Mouse (Mus musculus) midbrain, postnatal 0 days (tissue): ENCODE measurements around the gene Rs1. TPM values are rescaled to one million over a fixed set of nuclear protein-coding genes. Genes with fewer than 3 reads are reported as not detected.

Experiments used
- ATAC-seq: fragments of 200-750 bp; cut with Nextera tagmentation; 2 replicates; pipeline ENCODE4 v1.8.0; 2017; ENCODE audit warnings: moderate number of reproducible peaks, mild to moderate bottlenecking, moderate TSS enrichment, moderate library complexity; ENCODE audit not compliant: low FRiP score
- DNase-seq: peaks from one replicate; pipeline ENCODE4 v3.0.0-alpha.2; 2015; ENCODE audit warnings: low spot score
- H3K27ac ChIP-seq: fragments of 300-500 bp; sonication (generic); 2 replicates; pipeline ENCODE4 v1.5.1; 2014; ENCODE audit warnings: low read depth, mild to moderate bottlenecking, low read length, mixed read lengths
- H3K27me3 ChIP-seq: fragments of 300-500 bp; sonication (generic); 2 replicates; pipeline ENCODE4 v1.6.1; 2014; ENCODE audit warnings: low read length, control low read depth, mixed read lengths; ENCODE audit not compliant: insufficient read depth
- H3K36me3 ChIP-seq: fragments of 300-500 bp; sonication (generic); 2 replicates; pipeline ENCODE4 v1.6.1; 2014; ENCODE audit warnings: low read length, control low read depth, mixed read lengths; ENCODE audit not compliant: insufficient read depth
- H3K4me1 ChIP-seq: fragments of 300-500 bp; sonication (generic); 2 replicates; pipeline ENCODE4 v1.6.1; 2014; ENCODE audit warnings: mild to moderate bottlenecking, control low read depth, antibody characterized with exemption, low read length, mixed read lengths; ENCODE audit not compliant: insufficient read depth
- H3K4me2 ChIP-seq: fragments of 300-500 bp; sonication (generic); 2 replicates; pipeline ENCODE4 v1.6.1; 2014; ENCODE audit warnings: low read depth, mild to moderate bottlenecking, low read length, mixed read lengths; ENCODE audit not compliant: poor library complexity, severe bottlenecking
- H3K4me3 ChIP-seq: fragments of 300-500 bp; sonication (generic); 2 replicates; pipeline ENCODE4 v1.5.1; 2014; ENCODE audit warnings: low read depth, mild to moderate bottlenecking, low read length, moderate library complexity
- H3K9ac ChIP-seq: fragments of 300-500 bp; sonication (generic); replicated peaks from 2 replicates; pipeline ENCODE4 v1.6.1; 2014; ENCODE audit warnings: mild to moderate bottlenecking, low read length, moderate library complexity, mixed read lengths; ENCODE audit not compliant: poor library complexity, severe bottlenecking
- H3K9me3 ChIP-seq: fragments of 300-500 bp; sonication (generic); 2 replicates; pipeline ENCODE4 v1.6.1; 2016; ENCODE audit warnings: low read length, control low read depth
- CTCF ChIP-seq: IDR thresholded peaks from 2 replicates; pipeline ENCODE4 v1.5.1; 2016; ENCODE audit warnings: antibody characterized with exemption, mild to moderate bottlenecking
- whole genome bisulfite sequencing: fragments of 180-500 bp; shearing (Covaris S2); extraction: QIAGEN DNeasy Blood & Tissue Kit; methylation state at CpG from one replicate; pipeline ENCODE4 v1.1.7; 2014; 5-methylcytosine and 5-hydroxymethylcytosine counted together
- polyA plus RNA-seq: library from polyadenylated mRNA; unstranded; fragments of >200 nt; fragmentation: Nextera tagmentation; extraction: Ambion mirVana; gene quantifications from 2 replicates; pipeline ENCODE4 v1.2.1, GENCODE M21; 2015
- total RNA-seq: library from RNA; depleted of rRNA; stranded (reverse); fragments of >200 nt; gene quantifications from 2 replicates; pipeline ENCODE4 v1.2.3, GENCODE M21; 2014; rRNA removed

Gene Rs1
- total RNA-seq (not detected in 2 replicates), polyA plus RNA-seq (0.02 TPM in 1 of 2 replicates, not detected in the other)

DNA sequence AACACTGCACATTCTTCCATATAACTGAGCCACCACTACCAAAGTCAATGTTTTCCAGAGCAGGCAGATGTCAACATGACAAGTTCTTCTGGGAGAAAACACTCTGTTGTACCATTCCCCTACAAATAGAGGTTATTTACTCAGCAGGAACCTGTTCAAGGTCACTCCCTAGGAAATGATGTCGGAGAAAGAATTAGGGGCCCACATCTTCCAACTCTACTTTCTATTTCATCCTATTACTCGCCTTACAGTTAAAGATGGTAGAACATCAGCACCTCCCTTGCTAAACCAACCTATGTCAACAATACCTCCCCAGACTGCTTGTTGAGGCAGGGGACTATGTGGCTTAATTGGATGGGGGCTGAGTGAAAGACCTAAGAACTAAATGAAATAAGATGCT, at the start of gene Rs1:
Gene Rs1 (plus strand): TSS at position 301 of the 400 bp plus-strand sequence.
- Histone ChIP-seq H3K4me2 (peak within 1 kb of the TSS; percentile 39), H3K27me3 (no peaks in the 10 kb centered on the region; the same call in 1 of the 2 replicates)

DNA sequence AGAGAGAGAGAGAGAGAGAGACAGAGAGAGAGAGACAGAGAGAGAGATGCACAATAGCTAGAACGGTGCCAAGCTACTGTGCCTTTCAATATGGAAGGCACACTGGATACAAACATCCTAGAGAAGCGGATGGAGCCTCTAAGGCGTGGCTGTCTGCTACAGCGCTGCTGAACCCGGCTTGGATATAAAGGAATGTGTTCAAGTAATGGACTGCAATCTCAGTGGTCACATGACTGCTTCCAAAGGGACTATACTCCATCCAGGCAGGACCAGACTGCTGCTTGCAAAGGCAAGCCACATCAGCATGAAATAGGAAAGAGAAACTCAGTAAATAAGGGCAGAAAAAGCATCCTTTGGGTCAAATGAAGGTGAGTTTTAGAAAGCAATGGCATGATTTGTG, 32.2 kb upstream of the Rs1 start, which contains the start of gene Ppef1:
Gene Ppef1 (minus strand): TSS at position 116 of the 400 bp plus-strand sequence.
- WGBS: 70% methylated on average over 5 of the region's 5 CpGs
- Histone ChIP-seq H3K36me3 (no peaks in the 10 kb centered on the region), H3K27ac (no peak within 1 kb of the TSS), H3K9ac (no peak within 1 kb of the TSS), H3K27me3 (no peaks in the 10 kb centered on the region), H3K4me1 (no peaks in the 10 kb centered on the region), H3K4me3 (no peak within 1 kb of the TSS), H3K9me3 (no peaks in the 10 kb centered on the region), H3K4me2 (no peak within 1 kb of the TSS)
- ATAC-seq (no peak), DNase-seq (no peak)
- no peak for TF ChIP-seq CTCF

More for the DNA sequence above, at the start of gene Rs1:
- no peaks in the 10 kb centered on the region for H3K4me1 ChIP-seq
- TF ChIP-seq CTCF: no peak
- H3K36me3 ChIP-seq: no peaks in the 10 kb centered on the region
- no peak for ATAC-seq
- no peak within 1 kb of the TSS for H3K27ac ChIP-seq
- WGBS: 83% methylated on average over 2 of the region's 2 CpGs
- no peaks in the 10 kb centered on the region for H3K9me3 ChIP-seq
- no peak within 1 kb of the TSS for H3K9ac ChIP-seq
- peak within 1 kb of the TSS; percentile 40; the same call in 1 of the 2 replicates for H3K4me3 ChIP-seq
- no peak for DNase-seq

DNA sequence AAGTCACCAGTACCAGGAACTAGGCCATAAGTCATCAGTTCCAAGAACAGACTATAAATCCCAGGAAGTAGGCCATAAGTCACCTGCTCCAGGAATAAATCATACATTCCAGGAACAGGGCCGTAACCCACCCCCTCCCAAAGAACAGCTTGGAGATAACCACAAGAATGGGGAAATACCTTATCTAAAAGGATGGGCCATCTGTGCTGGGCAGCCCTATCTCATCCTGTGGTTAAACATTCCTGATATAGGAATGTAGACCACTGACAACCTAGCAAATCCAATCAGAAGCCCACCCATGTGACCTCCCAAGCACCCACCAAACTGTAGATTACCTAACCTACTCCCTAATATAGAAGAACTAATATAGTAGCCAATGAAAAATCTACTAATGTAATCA, 22.4 kb upstream of the Rs1 start:
- Histone ChIP-seq H3K4me1 (no peaks in the 10 kb centered on the region), H3K4me2 (no peak overlapping the region), H3K9me3 (no peaks in the 10 kb centered on the region), H3K4me3 (no peak overlapping the region), H3K9ac (no peak overlapping the region), H3K27ac (no peak overlapping the region), H3K27me3 (no peaks in the 10 kb centered on the region), H3K36me3 (no peaks in the 10 kb centered on the region)
- DNase-seq: no peak
- no peak for TF ChIP-seq CTCF
- ATAC-seq: no peak
- WGBS: 95% methylated on average over 1 of the region's 1 CpGs

DNA sequence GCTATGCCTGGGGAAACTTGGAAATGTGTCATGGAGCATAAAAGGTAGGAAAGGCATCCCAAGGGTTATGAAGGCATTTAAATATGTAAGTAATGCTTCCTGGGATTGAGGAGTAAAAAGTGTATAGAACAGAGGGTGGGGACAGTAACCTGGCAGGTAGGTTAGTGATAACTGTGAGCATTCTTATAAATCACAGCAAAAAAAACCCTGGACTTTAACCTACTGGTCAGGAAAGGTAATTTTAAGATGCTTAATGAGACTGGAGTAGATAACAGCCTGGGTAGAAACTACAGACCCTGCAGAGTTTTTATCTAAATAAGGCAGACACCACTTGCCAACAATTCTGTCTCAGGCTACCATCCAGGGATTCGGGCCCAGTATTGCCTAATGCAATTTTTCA, 19.2 kb upstream of the Rs1 start:
- 63% methylated on average over 1 of the region's 1 CpGs for WGBS
- H3K36me3 ChIP-seq: no peaks in the 10 kb centered on the region
- TF ChIP-seq CTCF: no peak

DNA sequence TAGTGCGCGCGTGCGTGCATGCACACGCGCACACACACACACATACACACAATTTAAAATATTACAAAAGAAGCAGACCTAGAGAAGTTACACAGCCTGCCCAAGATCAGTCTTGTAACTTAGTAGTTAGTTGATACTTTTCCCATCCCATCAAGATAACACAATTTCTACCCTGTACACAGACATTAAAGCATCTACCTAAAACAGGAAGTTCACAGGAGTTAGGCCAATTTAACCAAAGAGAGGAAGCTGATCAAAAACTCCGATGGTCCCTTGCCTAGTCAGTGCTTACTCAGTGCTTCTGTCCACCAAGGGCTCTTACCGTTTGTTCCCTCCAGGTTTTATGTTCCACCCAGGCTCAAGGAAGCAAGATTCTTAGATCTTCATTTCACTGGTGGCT, 17.0 kb upstream of the Rs1 start:
- no peaks in the 10 kb centered on the region for H3K27me3 ChIP-seq
- DNase-seq (no peak), ATAC-seq (no peak)
- WGBS: 94% methylated on average over 8 of the region's 8 CpGs
- H3K9me3 ChIP-seq: no peaks in the 10 kb centered on the region
- H3K4me1 ChIP-seq: no peaks in the 10 kb centered on the region
- TF ChIP-seq CTCF: no peak
- no peak overlapping the region for H3K9ac ChIP-seq
- no peak overlapping the region for H3K4me2 ChIP-seq
- H3K4me3 ChIP-seq: no peak overlapping the region
- H3K36me3 ChIP-seq: no peaks in the 10 kb centered on the region
- no peak overlapping the region for H3K27ac ChIP-seq

More for the DNA sequence above, 19.2 kb upstream of the Rs1 start:
- H3K27me3 ChIP-seq: no peaks in the 10 kb centered on the region
- H3K4me1 ChIP-seq: no peaks in the 10 kb centered on the region
- no peak overlapping the region for H3K9ac ChIP-seq
- H3K4me2 ChIP-seq: no peak overlapping the region
- no peak for ATAC-seq
- no peak overlapping the region for H3K4me3 ChIP-seq
- DNase-seq: no peak
- H3K27ac ChIP-seq: no peak overlapping the region
- H3K9me3 ChIP-seq: no peaks in the 10 kb centered on the region

DNA sequence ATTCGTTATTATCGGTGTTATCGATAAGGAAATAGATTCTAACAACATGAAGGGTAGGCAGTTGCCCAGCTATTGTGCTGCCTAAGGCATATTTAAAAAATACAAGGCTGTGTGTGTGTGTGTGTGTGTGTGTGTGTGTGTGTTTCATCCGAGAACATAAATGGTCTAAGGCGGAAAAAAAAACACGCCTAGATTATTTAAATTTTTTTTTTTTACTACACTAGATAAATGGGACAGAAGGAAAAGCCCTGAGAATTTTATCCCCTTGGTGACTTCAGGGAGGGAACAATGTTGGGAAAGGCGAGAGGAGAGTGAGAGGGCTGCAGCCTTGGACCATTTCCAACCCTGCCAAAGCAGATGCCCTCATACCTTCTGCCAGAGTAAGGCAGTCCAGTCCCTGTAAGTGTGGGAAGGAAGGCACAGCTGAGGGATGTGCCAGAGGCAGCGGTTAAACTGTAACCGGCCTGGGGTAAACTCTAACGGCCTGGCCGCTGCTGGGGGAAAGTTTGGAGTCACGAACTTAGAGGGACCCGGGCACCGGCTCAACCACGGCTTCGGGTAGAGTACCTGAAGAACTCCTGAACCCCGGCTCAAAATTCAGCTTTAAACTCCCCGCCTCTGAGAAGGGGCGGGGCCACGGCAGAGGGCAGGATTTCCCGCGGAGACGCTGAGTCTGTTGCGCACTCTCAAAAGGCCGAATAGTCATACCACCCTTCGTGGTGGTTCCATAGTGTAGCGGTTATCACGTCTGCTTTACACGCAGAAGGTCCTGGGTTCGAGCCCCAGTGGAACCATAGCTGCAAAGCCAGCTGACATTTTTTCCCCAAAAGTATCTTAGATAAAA, 2.2 kb upstream of the Rs1 start:
- peak overlapping the region; percentile 39 for H3K4me2 ChIP-seq
- DNase-seq (peak; percentile 83), ATAC-seq (peak; percentile 96)
- H3K9me3 ChIP-seq: no peaks in the 10 kb centered on the region
- 36% methylated on average over 30 of the region's 30 CpGs for WGBS
- H3K4me3 ChIP-seq: peak overlapping the region; percentile 40
- H3K27me3 ChIP-seq: no peaks in the 10 kb centered on the region
- TF ChIP-seq CTCF: no peak
- no peaks in the 10 kb centered on the region for H3K36me3 ChIP-seq
- no peak overlapping the region for H3K27ac ChIP-seq
- H3K9ac ChIP-seq: no peak overlapping the region
- no peaks in the 10 kb centered on the region for H3K4me1 ChIP-seq
